Mouse (Mus musculus): Measurements from ENCODE around the gene Itpr2. TPM values are rescaled to one million over a fixed set of nuclear protein-coding genes. Genes with fewer than 3 reads are reported as not detected.

The Itpr2 gene
- polyA plus RNA-seq, 1 experiment from 2014 or later: 6.0 TPM

GRCm38 (mm10) chr6:146322555-146322954 is 179.5 kb downstream of the Itpr2 start:
- no peak for DNase-seq (ENCODE audit: low spot score)
- no peaks in the 10 kb centered on the region for H3K9me3 ChIP-seq (ENCODE audit: control insufficient read depth, low read length)
- H3K4me3 ChIP-seq (ENCODE audit: low read depth, low read length): no peak overlapping the region
- no peaks in the 10 kb centered on the region for H3K36me3 ChIP-seq (ENCODE audit: control insufficient read depth, insufficient read depth, low read length)
- no peak overlapping the region for H3K27ac ChIP-seq (ENCODE audit: low read depth, low read length)
- H3K27me3 ChIP-seq (ENCODE audit: control insufficient read depth, insufficient read depth, low read length): no peaks in the 10 kb centered on the region
- ATAC-seq (ENCODE audit: insufficient read depth, low FRiP score, low TSS enrichment): no peak
- 61% methylated on average over 7 of the region's 7 CpGs for WGBS
- no peak overlapping the region for H3K9ac ChIP-seq (ENCODE audit: low read length)
- no peak overlapping the region for H3K4me2 ChIP-seq (ENCODE audit: low read depth)
- no peaks in the 10 kb centered on the region for H3K4me1 ChIP-seq (ENCODE audit: control insufficient read depth, insufficient read depth, low read length)

- Histone ChIP-seq H3K4me1 (ENCODE audit: control insufficient read depth, insufficient read depth, low read length) (no peaks in the 10 kb centered on the region), H3K27ac (ENCODE audit: low read depth, low read length) (no peak overlapping the region), H3K9ac (ENCODE audit: low read length) (no peak overlapping the region), H3K36me3 (ENCODE audit: control insufficient read depth, insufficient read depth, low read length) (no peaks in the 10 kb centered on the region), H3K9me3 (ENCODE audit: control insufficient read depth, low read length) (no peaks in the 10 kb centered on the region), H3K27me3 (ENCODE audit: control insufficient read depth, insufficient read depth, low read length) (no peaks in the 10 kb centered on the region), H3K4me3 (ENCODE audit: low read depth, low read length) (no peak overlapping the region), H3K4me2 (ENCODE audit: low read depth) (no peak overlapping the region)
- DNase-seq (ENCODE audit: low spot score): no peak
- no peak for ATAC-seq (ENCODE audit: insufficient read depth, low FRiP score, low TSS enrichment)
- 65% methylated on average over 4 of the region's 4 CpGs for WGBS
These were observed 180.1 kb downstream of the Itpr2 start for GRCm38 (mm10) chr6:146321951-146322350.

GRCm38 (mm10) chr6:146316415-146316814 is 185.6 kb downstream of the Itpr2 start:
- Histone ChIP-seq H3K36me3 (ENCODE audit: control insufficient read depth, insufficient read depth, low read length) (no peaks in the 10 kb centered on the region), H3K4me3 (ENCODE audit: low read depth, low read length) (no peak overlapping the region), H3K27me3 (ENCODE audit: control insufficient read depth, insufficient read depth, low read length) (no peaks in the 10 kb centered on the region), H3K27ac (ENCODE audit: low read depth, low read length) (no peak overlapping the region), H3K4me1 (ENCODE audit: control insufficient read depth, insufficient read depth, low read length) (no peaks in the 10 kb centered on the region), H3K9me3 (ENCODE audit: control insufficient read depth, low read length) (no peaks in the 10 kb centered on the region), H3K9ac (ENCODE audit: low read length) (no peak overlapping the region), H3K4me2 (ENCODE audit: low read depth) (no peak overlapping the region)
- no peak for DNase-seq (ENCODE audit: low spot score)
- no peak for ATAC-seq (ENCODE audit: insufficient read depth, low FRiP score, low TSS enrichment)
- 76% methylated on average over 6 of the region's 6 CpGs for WGBS

- Histone ChIP-seq H3K27me3 (ENCODE audit: control insufficient read depth, insufficient read depth, low read length) (no peaks in the 10 kb centered on the region), H3K36me3 (ENCODE audit: control insufficient read depth, insufficient read depth, low read length) (no peaks in the 10 kb centered on the region), H3K4me1 (ENCODE audit: control insufficient read depth, insufficient read depth, low read length) (no peaks in the 10 kb centered on the region), H3K9ac (ENCODE audit: low read length) (no peak overlapping the region), H3K9me3 (ENCODE audit: control insufficient read depth, low read length) (no peaks in the 10 kb centered on the region), H3K27ac (ENCODE audit: low read depth, low read length) (no peak overlapping the region), H3K4me3 (ENCODE audit: low read depth, low read length) (no peak overlapping the region), H3K4me2 (ENCODE audit: low read depth) (no peak overlapping the region)
- WGBS: 93% methylated on average over 8 of the region's 8 CpGs
- DNase-seq (ENCODE audit: low spot score) (no peak), ATAC-seq (ENCODE audit: insufficient read depth, low FRiP score, low TSS enrichment) (no peak)
These were observed 186.9 kb downstream of the Itpr2 start for GRCm38 (mm10) chr6:146315153-146315552.

- Histone ChIP-seq H3K4me2 (ENCODE audit: low read depth) (no peak overlapping the region), H3K27me3 (ENCODE audit: control insufficient read depth, insufficient read depth, low read length) (no peaks in the 10 kb centered on the region), H3K4me3 (ENCODE audit: low read depth, low read length) (no peak overlapping the region), H3K9me3 (ENCODE audit: control insufficient read depth, low read length) (no peaks in the 10 kb centered on the region), H3K4me1 (ENCODE audit: control insufficient read depth, insufficient read depth, low read length) (no peaks in the 10 kb centered on the region), H3K36me3 (ENCODE audit: control insufficient read depth, insufficient read depth, low read length) (no peaks in the 10 kb centered on the region), H3K9ac (ENCODE audit: low read length) (no peak overlapping the region), H3K27ac (ENCODE audit: low read depth, low read length) (no peak overlapping the region)
- WGBS: 85% methylated on average over 5 of the region's 5 CpGs
- DNase-seq (ENCODE audit: low spot score): no peak
- no peak for ATAC-seq (ENCODE audit: insufficient read depth, low FRiP score, low TSS enrichment)
These were observed 187.7 kb downstream of the Itpr2 start for GRCm38 (mm10) chr6:146314304-146314703.

- H3K27ac ChIP-seq (ENCODE audit: low read depth, low read length): no peak overlapping the region
- DNase-seq (ENCODE audit: low spot score) (no peak), ATAC-seq (ENCODE audit: insufficient read depth, low FRiP score, low TSS enrichment) (no peak)
- no peaks in the 10 kb centered on the region for H3K4me1 ChIP-seq (ENCODE audit: control insufficient read depth, insufficient read depth, low read length)
- no peaks in the 10 kb centered on the region for H3K27me3 ChIP-seq (ENCODE audit: control insufficient read depth, insufficient read depth, low read length)
- 93% methylated on average over 4 of the region's 4 CpGs for WGBS
- no peaks in the 10 kb centered on the region for H3K9me3 ChIP-seq (ENCODE audit: control insufficient read depth, low read length)
- H3K4me2 ChIP-seq (ENCODE audit: low read depth): no peak overlapping the region
- no peaks in the 10 kb centered on the region for H3K36me3 ChIP-seq (ENCODE audit: control insufficient read depth, insufficient read depth, low read length)
- H3K9ac ChIP-seq (ENCODE audit: low read length): no peak overlapping the region
- no peak overlapping the region for H3K4me3 ChIP-seq (ENCODE audit: low read depth, low read length)
These were observed 188.6 kb downstream of the Itpr2 start for GRCm38 (mm10) chr6:146313396-146313795.

GRCm38 (mm10) chr6:146310210-146310609 is 191.8 kb downstream of the Itpr2 start:
- Histone ChIP-seq H3K4me1 (ENCODE audit: control insufficient read depth, insufficient read depth, low read length) (no peaks in the 10 kb centered on the region), H3K36me3 (ENCODE audit: control insufficient read depth, insufficient read depth, low read length) (no peaks in the 10 kb centered on the region), H3K27me3 (ENCODE audit: control insufficient read depth, insufficient read depth, low read length) (no peaks in the 10 kb centered on the region), H3K9ac (ENCODE audit: low read length) (no peak overlapping the region), H3K9me3 (ENCODE audit: control insufficient read depth, low read length) (no peaks in the 10 kb centered on the region), H3K4me2 (ENCODE audit: low read depth) (no peak overlapping the region), H3K4me3 (ENCODE audit: low read depth, low read length) (no peak overlapping the region), H3K27ac (ENCODE audit: low read depth, low read length) (no peak overlapping the region)
- WGBS: 68% methylated on average over 2 of the region's 2 CpGs
- ATAC-seq (ENCODE audit: insufficient read depth, low FRiP score, low TSS enrichment): no peak
- no peak for DNase-seq (ENCODE audit: low spot score)

- Histone ChIP-seq H3K4me1 (ENCODE audit: control insufficient read depth, insufficient read depth, low read length) (no peaks in the 10 kb centered on the region), H3K9me3 (ENCODE audit: control insufficient read depth, low read length) (no peaks in the 10 kb centered on the region), H3K27ac (ENCODE audit: low read depth, low read length) (no peak overlapping the region), H3K9ac (ENCODE audit: low read length) (no peak overlapping the region), H3K4me3 (ENCODE audit: low read depth, low read length) (no peak overlapping the region), H3K27me3 (ENCODE audit: control insufficient read depth, insufficient read depth, low read length) (no peaks in the 10 kb centered on the region), H3K36me3 (ENCODE audit: control insufficient read depth, insufficient read depth, low read length) (no peaks in the 10 kb centered on the region), H3K4me2 (ENCODE audit: low read depth) (no peak overlapping the region)
- ATAC-seq (ENCODE audit: insufficient read depth, low FRiP score, low TSS enrichment): no peak
- WGBS: 90% methylated on average over 1 of the region's 1 CpGs
- DNase-seq (ENCODE audit: low spot score): no peak
These were observed 192.7 kb downstream of the Itpr2 start for GRCm38 (mm10) chr6:146309335-146309734.

GRCm38 (mm10) chr6:146305995-146306394 is 196.0 kb downstream of the Itpr2 start:
- DNase-seq (ENCODE audit: low spot score): no peak
- H3K9ac ChIP-seq (ENCODE audit: low read length): no peak overlapping the region
- no peak overlapping the region for H3K4me2 ChIP-seq (ENCODE audit: low read depth)
- H3K4me3 ChIP-seq (ENCODE audit: low read depth, low read length): no peak overlapping the region
- WGBS: 87% methylated on average over 3 of the region's 3 CpGs
- no peaks in the 10 kb centered on the region for H3K27me3 ChIP-seq (ENCODE audit: control insufficient read depth, insufficient read depth, low read length)
- 0 out of 2 replicates have a peak, but pooled peaks cover 1% of the 10 kb centered on the region for H3K4me1 ChIP-seq (ENCODE audit: control insufficient read depth, insufficient read depth, low read length)
- no peak for ATAC-seq (ENCODE audit: insufficient read depth, low FRiP score, low TSS enrichment)
- H3K9me3 ChIP-seq (ENCODE audit: control insufficient read depth, low read length): no peaks in the 10 kb centered on the region
- no peaks in the 10 kb centered on the region for H3K36me3 ChIP-seq (ENCODE audit: control insufficient read depth, insufficient read depth, low read length)
- no peak overlapping the region for H3K27ac ChIP-seq (ENCODE audit: low read depth, low read length)
